Comparison of ENCODE assay signal across 10 mouse cellular contexts in the genomic region with DNA sequence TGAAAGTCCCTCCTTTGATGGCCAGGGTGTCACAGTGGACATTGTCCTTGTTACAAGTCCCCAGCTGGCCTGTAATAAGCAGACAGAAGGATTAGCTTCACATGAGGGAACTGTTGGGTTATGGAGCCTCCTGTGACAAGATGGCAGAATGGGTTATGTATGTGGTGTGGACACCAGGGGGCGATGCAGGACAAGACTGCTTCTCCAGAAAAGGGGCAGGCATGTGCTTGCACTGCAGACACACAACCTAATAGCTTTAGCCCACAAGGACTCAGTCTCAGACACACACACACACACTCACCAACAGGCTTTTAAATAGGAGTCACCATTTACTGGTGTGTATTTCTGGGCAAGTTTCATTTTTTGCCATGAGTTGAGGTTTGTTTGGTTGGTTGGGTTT. TPM values are rescaled to one million over a fixed set of nuclear protein-coding genes. Genes with fewer than 3 reads are reported as not detected.
DNase-seq lines count a peak whose midpoint lies in the region; ATAC-seq and TF ChIP-seq lines count a peak whose summit lies in the region.
"Had no signal": no experiment of that assay in that cellular context is flagged by ENCODE, and none has a peak within 500 bp of the region (broad histone marks: within the 10 kb centered on the region; RNA-seq: fewer than 3 reads in every experiment).

No protein-coding gene starts in this region.

- H3K27ac ChIP-seq in layer of hippocampus, adult 2 months = no peak overlapping the region
- no peak overlapping the region for H3K27ac ChIP-seq in ES-E14 (ENCODE audit: insufficient read depth, low read depth, low read length, poor library complexity, severe bottlenecking)
- no peak overlapping the region for H3K27ac ChIP-seq in forebrain, embryonic 11.5 days (ENCODE audit: low read depth, low read length)
- no peak overlapping the region for H3K27ac ChIP-seq in midbrain, postnatal 0 days (ENCODE audit: low read depth, low read length)
- H3K27ac ChIP-seq: heart, embryonic 13.5 days; neural tube, embryonic 12.5 days had no signal

- H3K27me3 ChIP-seq in forebrain, embryonic 11.5 days (ENCODE audit: control insufficient read depth, insufficient read depth, low read length) = no peaks in the 10 kb centered on the region
- no peaks in the 10 kb centered on the region for H3K27me3 ChIP-seq in midbrain, postnatal 0 days (ENCODE audit: insufficient read depth, low read length)
- H3K27me3 ChIP-seq: neural tube, embryonic 12.5 days had no signal

- TF ChIP-seq CTCF in layer of hippocampus, adult 2 months (conservative IDR thresholded peaks at IDR 0.05) = peak; percentile 59
- TF ChIP-seq CTCF in midbrain, postnatal 0 days (IDR thresholded peaks at IDR 0.05) = peak; percentile 55

- DNase-seq in layer of hippocampus, adult 2 months (ENCODE audit: low spot score in 2 of 2) = no peak
- DNase-seq in layer of hippocampus, adult 11-12 months (ENCODE audit: low spot score) = no peak
- DNase-seq in ES-E14 (ENCODE audit: low read depth, low spot score) = peak; percentile 60
- DNase-seq in adrenal gland, postnatal 25 days = peak; percentile 43
- DNase-seq in forebrain, embryonic 11.5 days (ENCODE audit: low spot score) = peak; percentile 81
- peak; percentile 8 to 25 for DNase-seq in layer of hippocampus, postnatal 25 days (ENCODE audit: extremely low spot score in 1 of 2, low spot score in 1 of 2)
- peak; percentile 46 for DNase-seq in midbrain, postnatal 0 days (ENCODE audit: low spot score)
- DNase-seq in ovary, postnatal 10 days (ENCODE audit: low spot score) = no peak

- no peaks in the 10 kb centered on the region for H3K36me3 ChIP-seq in ES-E14 (ENCODE audit: control insufficient read depth, insufficient read depth, low read length, poor library complexity, severe bottlenecking)
- H3K36me3 ChIP-seq in forebrain, embryonic 11.5 days (ENCODE audit: control insufficient read depth, insufficient read depth, low read length) = no peaks in the 10 kb centered on the region
- no peaks in the 10 kb centered on the region for H3K36me3 ChIP-seq in midbrain, postnatal 0 days (ENCODE audit: insufficient read depth, low read length)
- H3K36me3 ChIP-seq: heart, embryonic 13.5 days; neural tube, embryonic 12.5 days had no signal

- no peak overlapping the region for H3K4me2 ChIP-seq in forebrain, embryonic 11.5 days (ENCODE audit: low read depth, low read length, severe bottlenecking)
- no peak overlapping the region for H3K4me2 ChIP-seq in midbrain, postnatal 0 days (ENCODE audit: low read depth, low read length, poor library complexity, severe bottlenecking)
- H3K4me2 ChIP-seq: heart, embryonic 13.5 days; neural tube, embryonic 12.5 days had no signal

- in situ Hi-C loops in ES-E14 (cut with MboI; ENCODE audit: low sequenced_read_pairs in 2 of 2, unreplicated experiment in 2 of 2) = no loop called here

- ATAC-seq in forebrain, embryonic 11.5 days (replicated peaks; ENCODE audit: low FRiP score) = peak; percentile 53; the same call in 1 of the 2 replicates
- no peak; the same call in 1 of the 2 replicates for ATAC-seq in midbrain, postnatal 0 days (ENCODE audit: low FRiP score)

- H3K4me1 ChIP-seq in ES-E14 (ENCODE audit: control insufficient read depth in 2 of 2, insufficient read depth in 2 of 2, low read length in 2 of 2, poor library complexity in 1 of 2) = no peaks in the 10 kb centered on the region
- no peaks in the 10 kb centered on the region for H3K4me1 ChIP-seq in forebrain, embryonic 11.5 days (replicated peaks; ENCODE audit: control insufficient read depth, insufficient read depth, low read length)
- no peaks in the 10 kb centered on the region for H3K4me1 ChIP-seq in midbrain, postnatal 0 days (ENCODE audit: insufficient read depth, low read length)
- H3K4me1 ChIP-seq: heart, embryonic 13.5 days; neural tube, embryonic 12.5 days had no signal

- no peak overlapping the region for H3K9ac ChIP-seq in ES-E14 (ENCODE audit: insufficient read depth, low read depth, low read length, poor library complexity, severe bottlenecking)
- H3K9ac ChIP-seq in forebrain, embryonic 11.5 days (ENCODE audit: low read length) = no peak overlapping the region
- no peak overlapping the region for H3K9ac ChIP-seq in midbrain, postnatal 0 days (replicated peaks; ENCODE audit: low read length, poor library complexity, severe bottlenecking)
- H3K9ac ChIP-seq: heart, embryonic 13.5 days; neural tube, embryonic 12.5 days had no signal

- no peak overlapping the region for H3K4me3 ChIP-seq in layer of hippocampus, adult 2 months
- no peak overlapping the region for H3K4me3 ChIP-seq in ES-E14 (ENCODE audit: insufficient read depth in 1 of 2, low read depth in 1 of 2, low read length in 2 of 2, poor library complexity in 1 of 2, severe bottlenecking in 1 of 2)
- no peak overlapping the region for H3K4me3 ChIP-seq in forebrain, embryonic 11.5 days (ENCODE audit: low read depth, low read length)
- no peak overlapping the region for H3K4me3 ChIP-seq in midbrain, postnatal 0 days (ENCODE audit: low read depth, low read length)
- H3K4me3 ChIP-seq: heart, embryonic 13.5 days; neural tube, embryonic 12.5 days had no signal

- H3K9me3 ChIP-seq in ES-E14 (ENCODE audit: control insufficient read depth, insufficient read depth, low read depth, low read length) = no peaks in the 10 kb centered on the region
- H3K9me3 ChIP-seq in forebrain, embryonic 11.5 days (ENCODE audit: control insufficient read depth, low read length) = no peaks in the 10 kb centered on the region
- H3K9me3 ChIP-seq in midbrain, postnatal 0 days (ENCODE audit: low read length) = 0 out of 2 replicates have a peak, but pooled peaks cover 3% of the 10 kb centered on the region
- H3K9me3 ChIP-seq: neural tube, embryonic 12.5 days had no signal

- WGBS in forebrain, embryonic 11.5 days = 0% methylated on average over 1 of the region's 1 CpGs
- WGBS in midbrain, postnatal 0 days = 13% methylated on average over 1 of the region's 1 CpGs

TF ChIP-seq in ES-E14, 5 proteins besides CTCF, POLR2A, EP300 and RAD21:
- TF ChIP-seq HCFC1 (IDR thresholded peaks at IDR 0.05; ENCODE audit: borderline replicate concordance, insufficient read depth, low read length) (no peak), ZC3H11A (IDR thresholded peaks at IDR 0.05; ENCODE audit: borderline replicate concordance, low read depth, low read length) (peak; percentile 72; the same call in 1 of the 2 replicates)

RNA-seq across cellular contexts. Expression of a gene that starts 16.8 kb away (rescaled TPM):
- not detected for total RNA-seq in layer of hippocampus, adult 2 months (2021)
- total RNA-seq in ES-E14 (2012; rRNA removed) = not detected in 2 replicates
- 1.0 TPM in 1 of 2 replicates, not detected in the other for total RNA-seq in adrenal gland, postnatal 25 days (2021)
- polyA plus RNA-seq in forebrain, embryonic 11.5 days (2014; fragmentation: Nextera tagmentation; extraction: Ambion mirVana) = not detected in 2 replicates
- not detected for total RNA-seq in layer of hippocampus, postnatal 25 days (2021)
- total RNA-seq in midbrain, postnatal 0 days (2014; rRNA removed) = not detected in 2 replicates
- not detected in 2 replicates for polyA plus RNA-seq in midbrain, postnatal 0 days (2015; fragmentation: Nextera tagmentation; extraction: Ambion mirVana)
- polyA plus RNA-seq: heart, embryonic 13.5 days; neural tube, embryonic 12.5 days had no signal

RNA-seq across cellular contexts. Expression of a gene that starts 18.4 kb away (rescaled TPM):
- not detected for total RNA-seq in layer of hippocampus, adult 2 months (2021)
- total RNA-seq in ES-E14 (2012; rRNA removed) = not detected in 2 replicates
- 16.0 TPM in 1 of 2 replicates, not detected in the other for total RNA-seq in adrenal gland, postnatal 25 days (2021)
- not detected in 2 replicates for polyA plus RNA-seq in forebrain, embryonic 11.5 days (2014; fragmentation: Nextera tagmentation; extraction: Ambion mirVana)
- total RNA-seq in layer of hippocampus, postnatal 25 days (2021) = not detected
- not detected in 2 replicates for total RNA-seq in midbrain, postnatal 0 days (2014; rRNA removed)
- not detected in 2 replicates for polyA plus RNA-seq in midbrain, postnatal 0 days (2015; fragmentation: Nextera tagmentation; extraction: Ambion mirVana)
- polyA plus RNA-seq: heart, embryonic 13.5 days; neural tube, embryonic 12.5 days had no signal

Comparison
In these comparisons a context has a peak if more than half of its experiments do, and no peak if none do; other contexts are left out.
1. DNase-seq: peak in ES-E14 (single experiment), adrenal gland, postnatal 25 days (single experiment), forebrain, embryonic 11.5 days (single experiment), layer of hippocampus, postnatal 25 days (2 of 2) and midbrain, postnatal 0 days (single experiment); none in layer of hippocampus, adult 2 months (0 of 2), layer of hippocampus, adult 11-12 months (single experiment) and ovary, postnatal 10 days (single experiment).